Mouse (Mus musculus): ENCODE measurements around the gene Slc34a1. TPM values are rescaled to one million over a fixed set of nuclear protein-coding genes. Genes with fewer than 3 reads are reported as not detected.

The Slc34a1 gene
- polyA plus RNA-seq, 1 experiment from 2014 or later = not detected

GRCm38 (mm10) chr13:55413333-55413732 is 15.3 kb downstream of the Slc34a1 start:
- Histone ChIP-seq H3K9ac (ENCODE audit: low read length) (no peak overlapping the region), H3K4me3 (ENCODE audit: low read length) (no peak overlapping the region), H3K4me1 (replicated peaks; ENCODE audit: control insufficient read depth, insufficient read depth, low read length) (peaks cover 5% of the 10 kb centered on the region), H3K36me3 (ENCODE audit: control insufficient read depth, insufficient read depth, low read length) (no peaks in the 10 kb centered on the region), H3K27ac (ENCODE audit: low read length) (no peak overlapping the region), H3K4me2 (ENCODE audit: low read depth, low read length) (no peak overlapping the region), H3K9me3 (ENCODE audit: control insufficient read depth, low read length) (no peaks in the 10 kb centered on the region), H3K27me3 (ENCODE audit: control insufficient read depth, insufficient read depth, low read depth, low read length) (peaks cover 11% of the 10 kb centered on the region)
- 75% methylated on average over 12 of the region's 12 CpGs for WGBS
- ATAC-seq (ENCODE audit: low read depth) = no peak

- WGBS = 10% methylated on average over 41 of the region's 41 CpGs
These were observed 16.9 kb downstream of the Slc34a1 start, which contains the start of gene Pfn3 for GRCm38 (mm10) chr13:55414743-55415380. TSS of gene Pfn3 (minus strand) at chr13:55415232.

GRCm38 (mm10) chr13:55418004-55418403 is 20.0 kb downstream of the Slc34a1 start:
- no peaks in the 10 kb centered on the region for H3K36me3 ChIP-seq (ENCODE audit: control insufficient read depth, insufficient read depth, low read length)
- peaks cover 14% of the 10 kb centered on the region for H3K4me1 ChIP-seq (replicated peaks; ENCODE audit: control insufficient read depth, insufficient read depth, low read length)
- no peak overlapping the region for H3K9ac ChIP-seq (ENCODE audit: low read length)
- WGBS = 7% methylated on average over 12 of the region's 12 CpGs
- peaks cover 45% of the 10 kb centered on the region for H3K27me3 ChIP-seq (ENCODE audit: control insufficient read depth, insufficient read depth, low read depth, low read length)
- H3K4me2 ChIP-seq (ENCODE audit: low read depth, low read length) = no peak overlapping the region
- H3K27ac ChIP-seq (ENCODE audit: low read length) = no peak overlapping the region
- no peak overlapping the region for H3K4me3 ChIP-seq (ENCODE audit: low read length)
- H3K9me3 ChIP-seq (ENCODE audit: control insufficient read depth, low read length) = no peaks in the 10 kb centered on the region
- peak; percentile 68 for ATAC-seq (ENCODE audit: low read depth)

More at GRCm38 (mm10) chr13:55414743-55415380, 16.9 kb downstream of the Slc34a1 start, which contains the start of gene Pfn3:
- peak; percentile 44; the same call in 1 of the 2 replicates for ATAC-seq (ENCODE audit: low read depth)
- H3K27ac ChIP-seq (ENCODE audit: low read length) = no peak within 1 kb of the TSS
- peaks cover 5% of the 10 kb centered on the region for H3K4me1 ChIP-seq (replicated peaks; ENCODE audit: control insufficient read depth, insufficient read depth, low read length)
- H3K4me3 ChIP-seq (ENCODE audit: low read length) = peak within 1 kb of the TSS; percentile 37
- H3K36me3 ChIP-seq (ENCODE audit: control insufficient read depth, insufficient read depth, low read length) = no peaks in the 10 kb centered on the region
- H3K9me3 ChIP-seq (ENCODE audit: control insufficient read depth, low read length) = no peaks in the 10 kb centered on the region
- peaks cover 24% of the 10 kb centered on the region for H3K27me3 ChIP-seq (ENCODE audit: control insufficient read depth, insufficient read depth, low read depth, low read length)
- H3K9ac ChIP-seq (ENCODE audit: low read length) = peak within 1 kb of the TSS; percentile 56; the same call in 1 of the 2 replicates
- H3K4me2 ChIP-seq (ENCODE audit: low read depth, low read length) = peak within 1 kb of the TSS; percentile 54

GRCm38 (mm10) chr13:55419142-55419541 is 21.2 kb downstream of the Slc34a1 start:
- Histone ChIP-seq H3K4me1 (replicated peaks; ENCODE audit: control insufficient read depth, insufficient read depth, low read length) (peaks cover 14% of the 10 kb centered on the region), H3K27me3 (ENCODE audit: control insufficient read depth, insufficient read depth, low read depth, low read length) (peaks cover 43% of the 10 kb centered on the region), H3K9me3 (ENCODE audit: control insufficient read depth, low read length) (no peaks in the 10 kb centered on the region), H3K4me2 (ENCODE audit: low read depth, low read length) (no peak overlapping the region), H3K9ac (ENCODE audit: low read length) (no peak overlapping the region), H3K27ac (ENCODE audit: low read length) (no peak overlapping the region), H3K36me3 (ENCODE audit: control insufficient read depth, insufficient read depth, low read length) (no peaks in the 10 kb centered on the region), H3K4me3 (ENCODE audit: low read length) (no peak overlapping the region)
- 71% methylated on average over 5 of the region's 5 CpGs for WGBS
- ATAC-seq (ENCODE audit: low read depth) = no peak

GRCm38 (mm10) chr13:55420018-55420932 is 22.3 kb downstream of the Slc34a1 start:
- H3K27me3 ChIP-seq (ENCODE audit: control insufficient read depth, insufficient read depth, low read depth, low read length) = peaks cover 36% of the 10 kb centered on the region
- no peaks in the 10 kb centered on the region for H3K36me3 ChIP-seq (ENCODE audit: control insufficient read depth, insufficient read depth, low read length)
- no peak overlapping the region for H3K27ac ChIP-seq (ENCODE audit: low read length)
- ATAC-seq (ENCODE audit: low read depth) = no peak
- H3K4me3 ChIP-seq (ENCODE audit: low read length) = peak overlapping the region; percentile 23; the same call in 1 of the 2 replicates
- whole genome bisulfite sequencing = 25% methylated on average over 51 of the region's 51 CpGs
- no peaks in the 10 kb centered on the region for H3K9me3 ChIP-seq (ENCODE audit: control insufficient read depth, low read length)
- H3K4me1 ChIP-seq (replicated peaks; ENCODE audit: control insufficient read depth, insufficient read depth, low read length) = peaks cover 9% of the 10 kb centered on the region; the same call in 1 of the 2 replicates
- H3K9ac ChIP-seq (ENCODE audit: low read length) = 0 out of 2 replicates have a peak overlapping the region, but pooled peaks have one; percentile 44
- peak overlapping the region; percentile 55 for H3K4me2 ChIP-seq (ENCODE audit: low read depth, low read length)

- 9% methylated on average over 35 of the region's 35 CpGs for WGBS
- Histone ChIP-seq H3K9ac (ENCODE audit: low read length) (peak overlapping the region; percentile 44; the same call in 1 of the 2 replicates), H3K27me3 (ENCODE audit: control insufficient read depth, insufficient read depth, low read depth, low read length) (peaks cover 36% of the 10 kb centered on the region), H3K4me3 (ENCODE audit: low read length) (peak overlapping the region; percentile 23), H3K4me1 (replicated peaks; ENCODE audit: control insufficient read depth, insufficient read depth, low read length) (peaks cover 9% of the 10 kb centered on the region; the same call in 1 of the 2 replicates), H3K27ac (ENCODE audit: low read length) (no peak overlapping the region), H3K9me3 (ENCODE audit: control insufficient read depth, low read length) (no peaks in the 10 kb centered on the region), H3K36me3 (ENCODE audit: control insufficient read depth, insufficient read depth, low read length) (no peaks in the 10 kb centered on the region), H3K4me2 (ENCODE audit: low read depth, low read length) (peak overlapping the region; percentile 55)
- peak; percentile 74 for ATAC-seq (ENCODE audit: low read depth)
These were observed 23.2 kb downstream of the Slc34a1 start for GRCm38 (mm10) chr13:55420933-55421800.

GRCm38 (mm10) chr13:55426613-55427012 is 28.6 kb downstream of the Slc34a1 start, which contains the start of gene F12:
TSS of gene F12 (minus strand) at chr13:55426793.
- Histone ChIP-seq H3K27me3 (ENCODE audit: control insufficient read depth, insufficient read depth, low read depth, low read length) (peaks cover 3% of the 10 kb centered on the region), H3K4me3 (ENCODE audit: low read length) (no peak within 1 kb of the TSS), H3K4me2 (ENCODE audit: low read depth, low read length) (no peak within 1 kb of the TSS), H3K27ac (ENCODE audit: low read length) (no peak within 1 kb of the TSS), H3K4me1 (replicated peaks; ENCODE audit: control insufficient read depth, insufficient read depth, low read length) (no peaks in the 10 kb centered on the region), H3K36me3 (ENCODE audit: control insufficient read depth, insufficient read depth, low read length) (no peaks in the 10 kb centered on the region), H3K9ac (ENCODE audit: low read length) (no peak within 1 kb of the TSS), H3K9me3 (ENCODE audit: control insufficient read depth, low read length) (no peaks in the 10 kb centered on the region)
- WGBS = 88% methylated on average over 10 of the region's 10 CpGs
- no peak for ATAC-seq (ENCODE audit: low read depth)

- Histone ChIP-seq H3K9ac (ENCODE audit: low read length) (no peak overlapping the region), H3K4me3 (ENCODE audit: low read length) (no peak overlapping the region), H3K4me2 (ENCODE audit: low read depth, low read length) (no peak overlapping the region), H3K4me1 (replicated peaks; ENCODE audit: control insufficient read depth, insufficient read depth, low read length) (no peaks in the 10 kb centered on the region), H3K27ac (ENCODE audit: low read length) (no peak overlapping the region), H3K27me3 (ENCODE audit: control insufficient read depth, insufficient read depth, low read depth, low read length) (no peaks in the 10 kb centered on the region), H3K9me3 (ENCODE audit: control insufficient read depth, low read length) (peaks cover 4% of the 10 kb centered on the region; the same call in 1 of the 2 replicates), H3K36me3 (ENCODE audit: control insufficient read depth, insufficient read depth, low read length) (no peaks in the 10 kb centered on the region)
- no peak for ATAC-seq (ENCODE audit: low read depth)
- 62% methylated on average over 12 of the region's 12 CpGs for WGBS
These were observed 31.4 kb downstream of the Slc34a1 start for GRCm38 (mm10) chr13:55429226-55429888.
